Mouse (Mus musculus) heart, adult 11 months (tissue): ENCODE measurements at regions not wholly inside any gene's neighbourhood (a gene's known extent, or its start where the extent isn't known, plus 50 kb on each side); places are given as distances from the start of the nearest gene placed in this dataset.

Source experiments
- DNase-seq: peaks from one replicate; pipeline ENCODE4 v3.0.0; 2022

GRCm38 (mm10) chr8:67018242-67018641 lies 158.2 kb downstream of the Naf1 start:
- no peak for DNase-seq

DNA sequence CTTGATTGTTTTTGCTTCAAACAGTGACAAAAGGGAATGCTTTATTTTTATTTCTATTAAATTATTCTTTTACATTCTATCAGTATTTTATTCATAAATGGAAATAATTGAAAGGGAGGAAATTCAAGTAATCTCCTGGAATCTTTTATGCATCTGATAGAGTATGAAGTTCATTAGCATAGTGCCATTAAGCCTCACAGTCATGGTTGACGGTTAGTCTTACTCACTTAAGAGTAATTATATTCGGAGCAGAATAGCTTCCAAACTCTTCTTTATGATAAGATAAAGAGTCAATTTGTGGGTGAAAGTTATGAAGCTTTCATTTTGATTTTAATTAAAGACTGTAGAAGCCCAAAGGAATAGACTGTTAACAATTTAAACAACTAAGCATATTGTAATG lies 172.8 kb downstream of the Naf1 start:
- DNase-seq = no peak

DNA sequence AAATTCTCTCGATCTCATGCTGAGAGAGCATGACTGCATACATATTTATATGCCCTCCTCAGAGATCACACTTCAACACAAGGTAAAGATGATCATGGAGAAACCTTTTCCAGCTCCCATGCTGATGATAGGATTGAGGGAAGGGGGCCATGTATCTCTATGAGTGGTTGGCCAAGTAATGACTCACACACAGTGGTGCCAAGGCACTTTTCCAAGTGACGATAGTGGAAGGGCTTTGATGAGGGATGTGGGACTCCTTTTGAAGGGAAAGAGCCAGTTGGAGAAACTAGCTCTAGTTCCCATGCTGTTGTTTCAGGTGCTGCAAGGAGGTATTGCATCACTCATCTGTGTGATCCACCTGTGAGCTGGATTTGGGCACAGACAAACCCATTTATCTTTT lies 201.5 kb downstream of the Naf1 start:
- DNase-seq = peak; percentile 69

- no peak for DNase-seq
Observed at GRCm38 (mm10) chr8:67068036-67068721, 208.2 kb downstream of the Naf1 start.

DNA sequence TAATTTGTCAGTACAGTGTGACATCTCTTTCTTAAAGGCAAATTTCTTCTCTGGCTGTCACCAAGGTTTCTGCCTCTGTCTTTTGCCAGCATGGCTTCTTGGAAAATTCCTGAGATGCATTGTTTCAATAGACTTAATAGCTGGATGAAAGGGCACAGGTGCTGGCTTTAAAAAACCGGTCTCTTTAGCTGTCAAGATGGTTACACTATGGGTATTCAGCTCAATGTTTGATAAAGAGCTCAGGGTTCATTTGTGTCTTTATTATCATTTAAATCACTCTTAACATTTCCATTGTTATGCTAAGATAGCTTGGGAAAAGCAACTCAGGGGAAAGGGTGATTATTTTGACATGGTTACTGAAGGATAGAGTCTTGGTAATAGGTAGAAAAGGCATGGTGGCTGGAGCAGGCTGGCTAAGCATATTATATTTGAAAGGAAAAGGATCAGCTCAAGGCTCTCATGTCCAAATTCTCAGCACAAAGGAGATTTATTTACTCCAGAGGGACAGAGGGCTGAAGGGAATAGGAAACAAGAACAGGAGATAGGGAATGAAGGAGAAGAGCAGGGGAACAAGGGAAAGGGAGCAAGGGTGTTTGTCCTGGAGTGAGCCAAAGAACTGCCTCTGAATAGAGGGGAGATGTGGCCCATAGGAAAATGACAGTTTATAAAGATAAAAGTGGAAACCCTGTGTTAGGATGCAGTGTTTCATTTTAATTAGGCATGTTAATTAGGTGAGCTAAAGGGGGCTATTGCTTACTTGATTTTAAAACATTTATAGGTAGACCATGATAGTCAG lies 226.4 kb downstream of the Naf1 start:
- DNase-seq = no peak
